Mouse (Mus musculus): ENCODE measurements at regions not wholly inside any gene's neighbourhood (a gene's known extent, or its start where the extent isn't known, plus 50 kb on each side); places are given as distances from the start of the nearest gene placed in this dataset.

DNA sequence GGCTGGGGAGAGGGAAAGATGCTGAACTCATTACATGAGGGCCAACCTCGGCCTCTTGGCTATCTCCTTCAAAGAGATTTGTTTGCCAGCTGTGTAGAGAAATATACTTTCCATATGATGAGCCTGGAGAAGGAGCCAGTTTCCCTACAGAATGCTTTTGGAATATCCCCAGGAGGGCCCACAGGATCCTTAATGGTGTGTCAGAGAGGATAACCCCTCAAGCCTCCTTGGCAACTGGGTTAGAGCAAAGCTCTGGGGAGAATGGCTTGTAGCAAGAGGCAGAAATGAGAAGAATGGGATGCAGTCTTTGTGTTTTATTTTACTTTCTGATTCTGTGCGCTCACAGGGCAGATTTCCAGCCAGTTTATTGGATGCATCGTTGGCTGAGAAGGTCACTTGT lies 353.9 kb downstream of the Dmrt2 start:
- Histone ChIP-seq H3K27ac (ENCODE audit: control insufficient read depth, insufficient read depth, low read depth, low read length) (no peak overlapping the region), H3K27me3 (ENCODE audit: control insufficient read depth, insufficient read depth, low read length) (no peaks in the 10 kb centered on the region), H3K4me3 (ENCODE audit: control insufficient read depth, low read depth, low read length) (no peak overlapping the region), H3K36me3 (ENCODE audit: control insufficient read depth, insufficient read depth, low read length) (no peaks in the 10 kb centered on the region), H3K4me1 (ENCODE audit: control insufficient read depth, insufficient read depth, low read length) (no peaks in the 10 kb centered on the region)
- TF ChIP-seq POLR2A (IDR thresholded peaks at IDR 0.05; ENCODE audit: control insufficient read depth, low read depth, low read length) (no peak), CTCF (IDR thresholded peaks at IDR 0.05; ENCODE audit: control insufficient read depth, insufficient read depth, insufficient replicate concordance, low read depth, low read length) (no peak)

DNA sequence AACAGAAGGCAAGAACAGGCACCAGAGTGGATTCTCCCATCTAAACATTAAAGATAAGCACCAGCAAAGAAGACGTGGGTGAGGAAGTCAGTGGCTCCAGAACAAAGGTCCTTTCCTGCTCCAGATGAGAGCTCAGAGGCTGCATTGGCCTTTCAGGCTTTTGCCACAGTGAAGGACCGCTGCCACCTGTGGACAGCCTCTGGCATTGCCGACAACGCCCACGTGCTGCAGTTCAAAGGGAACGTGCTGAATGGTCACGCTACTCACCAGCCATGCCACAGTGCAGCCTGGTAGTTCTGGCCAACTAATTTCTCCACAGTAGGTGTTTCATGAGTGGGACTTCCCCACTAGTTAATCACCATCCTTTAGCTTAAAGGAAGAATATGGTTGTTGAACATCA lies 365.1 kb downstream of the Dmrt2 start:
- Histone ChIP-seq H3K27ac (ENCODE audit: control insufficient read depth, insufficient read depth, low read depth, low read length) (no peak overlapping the region), H3K27me3 (ENCODE audit: control insufficient read depth, insufficient read depth, low read length) (no peaks in the 10 kb centered on the region), H3K4me1 (ENCODE audit: control insufficient read depth, insufficient read depth, low read length) (no peaks in the 10 kb centered on the region), H3K36me3 (ENCODE audit: control insufficient read depth, insufficient read depth, low read length) (no peaks in the 10 kb centered on the region), H3K4me3 (ENCODE audit: control insufficient read depth, low read depth, low read length) (no peak overlapping the region)
- TF ChIP-seq CTCF (IDR thresholded peaks at IDR 0.05; ENCODE audit: control insufficient read depth, insufficient read depth, insufficient replicate concordance, low read depth, low read length) (peak; percentile 68; the same call in 1 of the 2 replicates), POLR2A (IDR thresholded peaks at IDR 0.05; ENCODE audit: control insufficient read depth, low read depth, low read length) (no peak)

DNA sequence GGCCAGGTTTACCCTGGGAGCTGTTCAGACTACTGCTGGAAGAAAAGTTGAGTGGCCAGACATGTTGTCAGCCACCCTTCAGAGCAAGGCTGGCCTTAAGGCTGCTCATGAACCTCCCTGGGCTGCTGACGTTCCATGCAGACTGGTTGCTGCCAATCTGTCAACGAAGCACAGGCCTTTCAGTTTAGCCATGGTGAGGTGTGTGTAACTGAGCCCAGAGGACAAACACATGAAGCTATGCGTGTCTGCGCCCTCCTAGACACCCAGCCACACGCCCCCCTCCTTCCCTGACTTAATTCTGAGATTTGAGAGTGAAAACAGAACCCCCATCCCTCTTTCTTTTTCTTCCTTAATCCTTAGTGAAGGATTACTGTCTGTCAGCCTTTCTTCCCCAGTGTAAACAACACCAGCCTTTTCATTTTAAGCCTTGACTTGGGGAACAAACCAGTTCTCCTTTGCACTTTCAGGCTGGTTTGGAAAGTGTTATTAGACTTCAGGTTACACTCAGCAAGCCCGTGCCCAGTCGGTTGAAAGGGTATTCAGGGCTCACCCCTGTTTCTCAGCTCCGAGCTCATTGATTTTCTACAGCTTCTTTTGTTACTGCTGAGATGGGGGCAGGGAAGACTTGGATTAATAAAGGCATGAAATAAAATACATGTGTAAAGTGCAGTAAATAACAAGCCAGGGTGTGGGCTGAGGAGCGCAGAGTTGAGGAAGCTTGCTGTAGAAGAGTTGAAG lies 379.4 kb downstream of the Dmrt2 start:
- Histone ChIP-seq H3K36me3 (ENCODE audit: control insufficient read depth, insufficient read depth, low read length) (no peaks in the 10 kb centered on the region), H3K27me3 (ENCODE audit: control insufficient read depth, insufficient read depth, low read length) (no peaks in the 10 kb centered on the region), H3K27ac (ENCODE audit: control insufficient read depth, insufficient read depth, low read depth, low read length) (no peak overlapping the region), H3K4me3 (ENCODE audit: control insufficient read depth, low read depth, low read length) (no peak overlapping the region), H3K4me1 (ENCODE audit: control insufficient read depth, insufficient read depth, low read length) (no peaks in the 10 kb centered on the region)
- TF ChIP-seq POLR2A (IDR thresholded peaks at IDR 0.05; ENCODE audit: control insufficient read depth, low read depth, low read length), result no peak
- no peak for TF ChIP-seq CTCF (IDR thresholded peaks at IDR 0.05; ENCODE audit: control insufficient read depth, insufficient read depth, insufficient replicate concordance, low read depth, low read length)

- H3K36me3 ChIP-seq (ENCODE audit: control insufficient read depth, insufficient read depth, low read length), result no peaks in the 10 kb centered on the region
- no peak overlapping the region for H3K27ac ChIP-seq (ENCODE audit: control insufficient read depth, insufficient read depth, low read depth, low read length)
- H3K27me3 ChIP-seq (ENCODE audit: control insufficient read depth, insufficient read depth, low read length), result no peaks in the 10 kb centered on the region
- TF ChIP-seq CTCF (IDR thresholded peaks at IDR 0.05; ENCODE audit: control insufficient read depth, insufficient read depth, insufficient replicate concordance, low read depth, low read length) (no peak), POLR2A (IDR thresholded peaks at IDR 0.05; ENCODE audit: control insufficient read depth, low read depth, low read length) (no peak)
- H3K4me3 ChIP-seq (ENCODE audit: control insufficient read depth, low read depth, low read length), result no peak overlapping the region
- no peaks in the 10 kb centered on the region for H3K4me1 ChIP-seq (ENCODE audit: control insufficient read depth, insufficient read depth, low read length)
Measured at GRCm38 (mm10) chr19:26059668-26060067, 387.5 kb downstream of the Dmrt2 start.

DNA sequence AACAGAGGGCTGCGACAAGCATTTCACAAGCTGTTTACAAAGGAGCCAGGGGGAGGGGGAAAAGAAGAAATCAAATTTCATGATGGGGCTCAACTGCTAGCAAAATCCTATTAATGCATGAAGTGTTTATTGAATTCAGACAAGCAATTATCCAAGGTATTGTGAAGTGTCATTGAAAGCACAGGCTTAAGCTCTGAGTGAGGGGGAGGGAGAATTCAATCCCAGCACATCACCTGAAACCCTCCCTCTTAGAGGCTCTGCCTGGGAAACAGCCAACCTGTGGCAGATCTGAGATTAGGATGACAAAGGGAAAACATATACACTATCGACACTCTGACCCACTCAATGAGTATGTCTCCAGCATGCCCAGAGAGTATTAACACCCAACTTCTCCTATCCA lies 396.3 kb downstream of the Dmrt2 start:
- H3K36me3 ChIP-seq (ENCODE audit: control insufficient read depth, insufficient read depth, low read length), result no peaks in the 10 kb centered on the region
- no peaks in the 10 kb centered on the region for H3K4me1 ChIP-seq (ENCODE audit: control insufficient read depth, insufficient read depth, low read length)
- no peaks in the 10 kb centered on the region for H3K27me3 ChIP-seq (ENCODE audit: control insufficient read depth, insufficient read depth, low read length)
- TF ChIP-seq CTCF (IDR thresholded peaks at IDR 0.05; ENCODE audit: control insufficient read depth, insufficient read depth, insufficient replicate concordance, low read depth, low read length) (no peak), POLR2A (IDR thresholded peaks at IDR 0.05; ENCODE audit: control insufficient read depth, low read depth, low read length) (no peak)
- no peak overlapping the region for H3K27ac ChIP-seq (ENCODE audit: control insufficient read depth, insufficient read depth, low read depth, low read length)
- no peak overlapping the region for H3K4me3 ChIP-seq (ENCODE audit: control insufficient read depth, low read depth, low read length)

DNA sequence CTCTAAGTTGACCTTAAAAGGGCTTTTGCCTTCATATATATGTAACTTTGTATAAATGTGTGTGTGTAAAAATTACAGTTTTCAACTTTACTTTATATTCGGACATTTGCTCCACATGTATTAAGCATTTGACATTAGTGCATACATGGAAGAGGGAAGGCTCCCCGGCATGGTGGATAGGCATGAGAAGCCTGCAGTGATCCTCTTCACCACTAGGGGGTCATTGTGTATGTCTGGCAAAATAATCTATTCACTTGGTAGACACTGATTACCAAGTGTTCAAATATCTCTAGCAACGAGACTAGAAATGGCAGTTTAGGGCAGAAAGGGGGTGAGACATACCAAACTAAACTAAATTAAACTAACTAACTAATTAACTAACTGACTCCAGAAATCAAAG lies 397.7 kb downstream of the Dmrt2 start:
- H3K4me1 ChIP-seq (ENCODE audit: control insufficient read depth, insufficient read depth, low read length), result no peaks in the 10 kb centered on the region
- H3K27ac ChIP-seq (ENCODE audit: control insufficient read depth, insufficient read depth, low read depth, low read length), result no peak overlapping the region
- H3K36me3 ChIP-seq (ENCODE audit: control insufficient read depth, insufficient read depth, low read length), result no peaks in the 10 kb centered on the region
- no peak overlapping the region for H3K4me3 ChIP-seq (ENCODE audit: control insufficient read depth, low read depth, low read length)
- TF ChIP-seq POLR2A (IDR thresholded peaks at IDR 0.05; ENCODE audit: control insufficient read depth, low read depth, low read length), result no peak
- TF ChIP-seq CTCF (IDR thresholded peaks at IDR 0.05; ENCODE audit: control insufficient read depth, insufficient read depth, insufficient replicate concordance, low read depth, low read length), result no peak; the same call in 1 of the 2 replicates
- no peaks in the 10 kb centered on the region for H3K27me3 ChIP-seq (ENCODE audit: control insufficient read depth, insufficient read depth, low read length)

GRCm38 (mm10) chr19:26088318-26088717 lies 416.1 kb downstream of the Dmrt2 start:
- TF ChIP-seq POLR2A (IDR thresholded peaks at IDR 0.05; ENCODE audit: control insufficient read depth, low read depth, low read length) (no peak), CTCF (IDR thresholded peaks at IDR 0.05; ENCODE audit: control insufficient read depth, insufficient read depth, insufficient replicate concordance, low read depth, low read length) (no peak)
- H3K27ac ChIP-seq (ENCODE audit: control insufficient read depth, insufficient read depth, low read depth, low read length), result no peak overlapping the region
- no peaks in the 10 kb centered on the region for H3K27me3 ChIP-seq (ENCODE audit: control insufficient read depth, insufficient read depth, low read length)
- no peak overlapping the region for H3K4me3 ChIP-seq (ENCODE audit: control insufficient read depth, low read depth, low read length)
- no peaks in the 10 kb centered on the region for H3K36me3 ChIP-seq (ENCODE audit: control insufficient read depth, insufficient read depth, low read length)
- no peaks in the 10 kb centered on the region for H3K4me1 ChIP-seq (ENCODE audit: control insufficient read depth, insufficient read depth, low read length)

All from testis, adult 2 months (tissue).